Comparison of ENCODE assay signal across 14 mouse cellular contexts in the genomic region with DNA sequence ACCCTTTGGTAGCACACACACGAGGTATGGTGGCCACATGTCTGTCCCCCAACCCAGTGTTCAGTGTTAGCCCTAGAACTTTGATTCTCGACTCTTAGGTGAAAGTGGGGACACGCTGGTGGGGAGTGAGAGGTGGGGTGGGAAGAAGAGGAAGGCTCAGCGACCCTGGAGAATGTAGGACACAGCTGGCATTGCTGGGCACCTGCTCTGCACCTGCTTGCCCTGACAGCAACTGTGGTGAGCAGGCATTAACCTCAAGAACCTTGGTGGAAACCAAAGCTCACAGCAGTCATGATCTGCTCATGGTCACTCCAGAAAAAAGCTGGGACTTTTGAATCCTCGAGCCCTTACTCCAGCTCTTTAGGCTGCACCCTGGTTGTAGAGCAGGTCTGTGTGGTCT. TPM values are rescaled to one million over a fixed set of nuclear protein-coding genes. Genes with fewer than 3 reads are reported as not detected.
DNase-seq lines count a peak whose midpoint lies in the region.
"Had no signal": no experiment of that assay in that cellular context is flagged by ENCODE, and none has a peak within 500 bp of the region (broad histone marks: within the 10 kb centered on the region; RNA-seq: fewer than 3 reads in every experiment).

No protein-coding gene starts in this region.

- peak; percentile 75 to 84 for DNase-seq in thymus, adult 18-20 months
- DNase-seq in thymus, postnatal 0 days (ENCODE audit: low spot score), result peak; percentile 85
- peak; percentile 83 for DNase-seq in thymus, postnatal 25 days
- DNase-seq in right cerebral cortex, postnatal 36 days (ENCODE audit: low spot score in 2 of 2), result no peak
- DNase-seq in right cerebral cortex, postnatal 14 days, result no peak
- DNase-seq in lung, postnatal 10 days, result no peak
- DNase-seq: adrenal gland, adult 2 months; adrenal gland, postnatal 14 days; cerebellum, adult 11 months; cerebellum, adult 2 months; cerebellum, postnatal 10 days; cerebellum, postnatal 36 days; embryo, embryonic 11 days; heart, adult 11 months had no signal

RNA-seq across cellular contexts. Expression of a gene that starts 47.8 kb away (rescaled TPM):
- polyA plus RNA-seq in thymus, postnatal 0 days (2015; fragmentation: Nextera tagmentation; extraction: Ambion mirVana), result 491 and 521 TPM in 2 replicates

RNA-seq across cellular contexts. Expression of a gene that starts 52.1 kb away (rescaled TPM):
- 9.4 and 13.8 TPM in 2 replicates for polyA plus RNA-seq in thymus, postnatal 0 days (2015; fragmentation: Nextera tagmentation; extraction: Ambion mirVana)

Comparison
In these comparisons a context has a peak if more than half of its experiments do, and no peak if none do; other contexts are left out.
1. DNase-seq: peak in thymus, adult 18-20 months (2 of 2), thymus, postnatal 0 days (single experiment) and thymus, postnatal 25 days (single experiment); none in right cerebral cortex, postnatal 36 days (0 of 2), right cerebral cortex, postnatal 14 days (single experiment) and lung, postnatal 10 days (single experiment).